Mouse (Mus musculus): ENCODE data around the gene Rapgef5.

GRCm38 (mm10) chr12:117795303-117795702, 279.0 kb downstream of the Rapgef5 start:
- TF ChIP-seq MAFK (IDR thresholded peaks at IDR 0.05; ENCODE audit: insufficient read depth, low read depth, low read length): no peak
- no peak for TF ChIP-seq HCFC1 (IDR thresholded peaks at IDR 0.05; ENCODE audit: borderline replicate concordance, insufficient read depth, low read length)
- TF ChIP-seq ZC3H11A (IDR thresholded peaks at IDR 0.05; ENCODE audit: borderline replicate concordance, low read depth, low read length): no peak
- no peak for TF ChIP-seq CHD2 (IDR thresholded peaks at IDR 0.05; ENCODE audit: low read depth, low read length)
- TF ChIP-seq ZNF384 (IDR thresholded peaks at IDR 0.05; ENCODE audit: low read depth, low read length): no peak
